Mouse (Mus musculus) adrenal gland, postnatal 10 days (tissue): ENCODE measurements around the gene Cyfip1. TPM values are rescaled to one million over a fixed set of nuclear protein-coding genes. Genes with fewer than 3 reads are reported as not detected.

Source experiments
- DNase-seq: peaks from one replicate; pipeline ENCODE4 v3.0.0; 2021; ENCODE audit warnings: mixed read lengths
- total RNA-seq, 2 experiments: library from RNA; stranded (reverse); gene quantifications; 2 replicates each; pipeline ENCODE4 v1.2.3; 2021

Gene Cyfip1
- total RNA-seq, 2 experiments from 2014 or later: 64.4 to 72.4 TPM

DNA sequence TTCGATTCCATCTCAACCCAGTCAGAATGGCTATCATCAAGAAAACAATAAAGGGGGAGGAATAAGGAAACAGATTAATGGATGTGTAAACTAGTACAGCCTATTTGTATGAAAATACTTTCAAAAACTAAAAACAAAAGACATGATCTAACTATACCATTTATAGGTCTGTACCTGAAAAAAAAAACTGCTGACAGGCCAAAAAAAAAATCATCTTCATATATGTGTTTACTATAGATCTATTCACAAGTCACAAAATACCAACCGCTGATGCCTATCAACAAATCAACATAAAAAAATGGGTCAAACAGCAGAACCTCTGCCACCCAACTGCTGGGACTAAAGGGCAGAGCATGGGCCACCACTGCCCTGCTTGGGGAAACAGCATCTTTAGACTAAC is 114.5 kb downstream of the Cyfip1 start:
- DNase-seq: no peak

DNA sequence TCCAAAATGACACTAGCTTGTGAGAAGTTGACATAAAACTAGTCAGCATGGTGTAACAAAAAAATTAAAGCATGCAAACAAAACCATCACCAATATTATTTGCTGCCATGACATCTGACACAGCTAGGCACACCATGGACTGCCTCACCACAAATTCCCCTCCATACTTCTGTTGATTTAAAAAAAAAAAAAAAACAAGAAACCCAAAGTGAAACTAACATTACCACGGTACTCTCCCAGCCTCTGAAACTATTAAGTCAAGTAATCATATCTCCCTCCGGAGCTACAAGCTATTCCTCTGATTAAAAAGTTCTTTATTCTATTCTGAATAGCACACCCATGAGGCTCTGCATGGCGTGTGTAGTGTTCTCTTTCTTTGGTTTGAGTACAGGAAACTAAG is 115.6 kb downstream of the Cyfip1 start:
- DNase-seq: no peak

DNA sequence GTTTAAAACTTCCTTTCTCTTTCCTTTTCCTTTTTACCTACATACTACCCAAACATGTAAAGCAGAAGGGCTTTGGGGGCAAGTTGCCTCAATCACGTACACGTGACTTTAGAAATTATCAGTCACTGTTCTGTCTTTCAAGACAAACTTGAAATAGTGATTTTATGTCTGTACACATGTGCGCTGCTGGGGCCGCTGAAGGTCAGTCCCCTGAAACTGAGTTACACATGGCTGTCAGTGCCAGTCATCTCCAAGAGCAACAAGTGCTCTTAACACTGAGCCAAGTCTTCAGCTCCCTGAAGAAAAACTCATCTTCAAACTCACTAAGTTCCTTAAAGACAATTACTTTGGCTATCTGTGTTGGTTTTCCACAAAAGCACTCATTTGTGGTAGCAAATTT is 116.4 kb downstream of the Cyfip1 start:
- DNase-seq: peak; percentile 37

DNA sequence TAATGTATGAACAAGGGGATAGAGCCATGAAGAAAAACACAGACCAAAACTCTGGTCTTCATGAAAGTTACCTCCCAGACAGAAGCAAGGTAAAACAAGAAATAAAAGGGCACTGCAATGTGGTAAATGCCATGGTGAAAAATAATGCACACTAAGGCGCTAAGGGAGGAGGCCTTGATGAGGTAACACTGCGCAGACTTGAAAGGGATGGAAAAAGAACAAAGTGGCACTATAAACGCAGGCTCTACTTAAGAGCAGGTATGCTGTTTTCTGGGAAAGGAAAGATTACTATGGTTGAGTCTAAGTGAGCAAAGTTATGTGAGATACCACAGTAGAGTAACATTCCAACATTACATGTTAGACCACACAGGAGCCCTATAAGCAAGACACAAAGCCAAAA is 118.3 kb downstream of the Cyfip1 start:
- DNase-seq: no peak

DNA sequence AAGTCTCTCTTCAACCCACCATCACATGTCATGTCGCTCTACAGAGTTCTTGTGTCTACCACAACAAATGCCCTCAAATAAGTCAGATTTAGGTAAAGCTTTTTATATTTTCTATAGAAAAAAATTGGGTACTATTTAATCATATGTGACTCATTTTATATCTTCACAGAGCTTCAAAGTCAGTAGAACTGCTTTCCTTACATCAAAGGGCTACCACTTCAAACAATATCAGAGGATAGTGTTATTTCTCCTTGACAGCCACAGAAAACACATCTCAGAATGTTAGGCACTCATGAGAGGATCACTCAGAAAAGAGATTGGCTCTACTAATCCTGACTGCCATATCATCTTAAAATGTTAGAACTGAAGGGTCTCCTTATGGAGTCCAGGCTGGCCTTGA is 119.0 kb downstream of the Cyfip1 start:
- no peak for DNase-seq

DNA sequence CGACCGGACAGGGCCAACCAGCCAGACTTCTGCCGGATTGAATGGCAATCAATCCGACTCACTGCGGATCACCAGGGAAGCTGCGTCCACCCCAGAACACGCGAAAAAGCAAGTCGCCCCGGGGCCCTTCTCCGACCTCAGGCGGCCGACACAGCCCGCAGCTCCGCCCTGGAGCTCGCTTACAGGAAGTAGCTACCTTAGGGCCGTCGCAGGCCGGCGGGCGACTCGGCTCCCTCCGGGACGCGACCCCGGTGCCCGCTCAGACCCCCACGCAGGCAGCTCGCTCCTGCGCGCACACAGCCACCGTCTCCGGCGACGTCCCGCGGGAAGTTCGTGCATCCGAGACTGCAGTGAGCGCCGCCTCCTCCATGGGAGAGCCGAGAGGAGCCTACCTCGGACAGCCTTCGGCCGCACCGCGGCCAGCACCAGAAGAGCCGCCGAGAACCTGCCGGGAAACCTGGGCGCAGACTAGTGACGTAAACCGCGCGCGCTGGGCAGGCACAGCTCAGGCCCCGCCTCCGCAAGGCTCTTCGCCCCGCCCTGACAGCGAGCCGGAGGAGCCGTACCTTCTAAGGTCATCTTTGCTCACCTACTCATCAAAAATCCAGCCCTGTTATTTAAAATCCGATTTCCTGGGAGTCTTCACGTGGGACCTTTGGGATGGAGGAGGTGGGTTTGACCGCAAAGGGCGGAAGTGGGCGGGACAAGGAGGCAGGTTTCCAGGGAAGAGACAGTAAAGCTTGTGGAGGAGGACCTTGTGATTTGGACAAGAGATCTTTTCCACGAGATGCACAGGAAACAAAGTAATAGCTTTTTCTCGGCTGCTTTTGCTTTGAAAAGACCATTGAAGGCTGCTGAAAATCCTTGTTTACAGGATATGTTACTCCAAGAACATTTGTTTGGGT is 120.7 kb downstream of the Cyfip1 start, which contains the start of gene Nipa2:
Nipa2 (minus strand) TSS at position 473 of the 905 bp plus-strand sequence.
- DNase-seq: peak; percentile 97

DNA sequence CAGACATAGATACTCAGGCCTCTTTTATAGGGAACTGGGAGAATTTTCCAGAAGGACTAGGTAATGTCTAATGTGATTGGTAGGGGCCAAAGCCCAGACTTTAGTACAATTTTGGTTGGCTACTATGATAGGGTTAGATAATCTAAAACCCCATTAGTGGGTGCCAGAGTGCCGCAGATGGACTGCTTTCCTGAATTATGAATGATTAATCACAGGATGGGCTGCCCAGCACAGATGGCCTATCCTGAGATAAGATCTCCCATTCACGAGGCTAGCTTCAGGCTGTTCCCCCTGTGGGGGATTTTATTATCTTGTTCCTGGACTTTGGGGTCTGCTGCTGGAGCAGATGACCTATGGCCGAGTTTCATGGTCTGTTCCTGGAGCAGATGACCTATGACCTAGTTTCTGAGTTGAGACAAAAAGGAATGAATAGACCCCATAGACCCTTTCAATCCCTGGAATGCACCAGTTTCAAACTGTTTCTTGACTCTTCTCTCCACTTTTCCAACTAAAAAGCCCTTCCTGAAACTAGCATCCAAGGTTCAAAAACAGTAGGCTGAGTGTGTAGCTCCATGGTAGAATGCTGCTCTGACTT is 125.4 kb downstream of the Cyfip1 start:
- DNase-seq: no peak

DNA sequence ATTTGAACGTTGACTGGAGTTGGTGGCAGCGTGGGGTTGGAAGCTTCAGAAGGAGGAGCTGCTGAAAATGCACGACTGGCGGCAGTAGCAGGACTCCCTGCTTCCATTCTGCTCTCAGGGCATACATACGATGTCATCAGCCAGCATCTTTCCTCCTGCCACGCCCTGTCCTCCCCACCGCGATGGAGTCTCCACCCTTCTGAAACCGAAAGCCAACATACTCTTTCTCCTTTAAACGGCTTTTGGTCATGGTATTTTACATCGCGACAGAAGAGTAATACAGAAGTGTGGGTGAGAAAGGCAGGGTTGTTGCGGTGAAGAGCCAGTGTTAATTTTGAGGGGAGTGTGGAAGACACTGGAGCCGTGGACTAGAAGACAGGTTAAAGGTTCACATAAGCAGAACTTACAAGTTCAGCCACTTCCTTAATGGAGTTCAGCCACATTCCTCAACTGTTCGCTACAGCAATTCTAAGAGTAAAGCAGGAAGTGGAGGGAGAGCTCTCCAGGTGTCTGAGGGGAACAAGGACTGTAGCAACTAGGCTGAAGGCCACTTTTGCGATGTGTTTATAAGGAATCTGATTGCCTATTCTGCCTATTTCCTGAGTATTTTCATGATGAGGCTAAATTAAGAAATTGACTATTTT is 126.8 kb downstream of the Cyfip1 start:
- DNase-seq: peak; percentile 11

DNA sequence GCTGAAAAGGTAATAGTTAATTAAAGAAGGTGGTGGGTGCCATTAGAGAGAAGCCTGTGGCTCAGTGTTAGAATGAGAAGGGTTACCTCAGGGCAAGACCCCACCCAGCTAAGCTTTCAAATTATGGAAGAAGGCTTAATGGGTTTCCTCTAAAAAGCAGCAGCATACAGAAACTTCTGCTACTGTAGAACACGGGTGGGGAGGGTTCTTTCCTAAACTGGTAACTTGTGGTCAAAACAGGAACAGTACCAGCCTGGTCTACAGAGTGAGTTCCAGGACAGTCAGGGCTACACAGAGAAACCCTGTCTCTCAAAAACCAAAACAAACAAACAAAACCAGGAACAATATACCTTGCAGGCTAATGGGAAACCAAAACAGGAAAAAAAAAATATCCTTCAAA is 127.9 kb downstream of the Cyfip1 start:
- DNase-seq: no peak

DNA sequence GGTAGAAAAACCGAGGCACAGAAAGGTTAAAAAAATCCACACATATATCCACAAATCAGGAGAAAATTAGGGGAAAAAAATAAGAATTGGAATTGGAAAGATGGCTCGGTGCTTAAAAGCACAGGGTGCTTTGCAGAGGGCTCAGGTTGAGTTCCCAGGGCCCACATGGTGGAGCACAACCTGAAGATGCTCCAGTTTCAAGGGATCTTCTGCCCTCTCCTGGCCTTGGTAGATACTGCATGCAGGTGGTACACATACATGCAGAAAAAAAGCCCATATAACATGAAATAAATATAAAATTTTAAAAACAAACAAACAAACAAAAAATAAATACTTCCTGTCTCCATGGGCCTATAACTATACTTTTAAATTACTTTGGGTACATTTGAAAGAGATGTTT is 132.9 kb downstream of the Cyfip1 start:
- no peak for DNase-seq

DNA sequence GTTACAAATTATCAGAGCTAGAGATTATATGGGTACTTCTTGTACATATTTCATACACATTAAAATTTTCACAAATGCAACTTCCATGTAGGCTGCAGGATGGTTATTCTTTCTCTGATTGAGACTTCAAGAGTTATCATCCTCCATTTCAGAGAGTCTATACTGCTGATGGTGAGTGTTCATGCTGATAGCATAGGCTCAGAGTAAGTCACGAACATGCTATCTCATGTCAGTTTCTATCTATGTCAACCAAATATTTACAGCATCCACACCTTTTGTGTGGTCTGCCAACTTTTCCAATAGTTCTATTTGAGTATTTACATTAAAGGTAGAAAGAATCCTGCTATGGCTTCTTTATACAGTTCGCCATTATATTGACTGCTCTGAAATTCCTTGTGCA is 140.0 kb downstream of the Cyfip1 start:
- DNase-seq: no peak

Other genes with a start within 250 kb of the Cyfip1 start
- gene Siglech, start 73.6 kb upstream of the Cyfip1 start, total RNA-seq: 1 to 10 TPM in 1 of 2 experiments, under 1 TPM in 1; 0.93 to 1.5 TPM
- 10 to 100 TPM; 20.2 to 24.5 TPM for gene Tubgcp5, start 47.6 kb upstream of the Cyfip1 start, total RNA-seq
- 10 to 100 TPM; 48.1 to 49.8 TPM for gene Nipa2, start 120.7 kb downstream of the Cyfip1 start, total RNA-seq
- 1 to 10 TPM; 6.7 to 6.8 TPM for gene Nipa1, start 178.2 kb downstream of the Cyfip1 start, total RNA-seq
- gene Herc2, start 208.5 kb downstream of the Cyfip1 start, total RNA-seq: 10 to 100 TPM; 39.4 to 54.3 TPM